Mouse (Mus musculus): ENCODE measurements around the gene Trap1. TPM values are rescaled to one million over a fixed set of nuclear protein-coding genes. Genes with fewer than 3 reads are reported as not detected.

Gene Trap1
- 46.9 and 50.5 TPM in 2 replicates for polyA plus RNA-seq (2015; fragmentation: Nextera tagmentation; extraction: Ambion mirVana)

DNA sequence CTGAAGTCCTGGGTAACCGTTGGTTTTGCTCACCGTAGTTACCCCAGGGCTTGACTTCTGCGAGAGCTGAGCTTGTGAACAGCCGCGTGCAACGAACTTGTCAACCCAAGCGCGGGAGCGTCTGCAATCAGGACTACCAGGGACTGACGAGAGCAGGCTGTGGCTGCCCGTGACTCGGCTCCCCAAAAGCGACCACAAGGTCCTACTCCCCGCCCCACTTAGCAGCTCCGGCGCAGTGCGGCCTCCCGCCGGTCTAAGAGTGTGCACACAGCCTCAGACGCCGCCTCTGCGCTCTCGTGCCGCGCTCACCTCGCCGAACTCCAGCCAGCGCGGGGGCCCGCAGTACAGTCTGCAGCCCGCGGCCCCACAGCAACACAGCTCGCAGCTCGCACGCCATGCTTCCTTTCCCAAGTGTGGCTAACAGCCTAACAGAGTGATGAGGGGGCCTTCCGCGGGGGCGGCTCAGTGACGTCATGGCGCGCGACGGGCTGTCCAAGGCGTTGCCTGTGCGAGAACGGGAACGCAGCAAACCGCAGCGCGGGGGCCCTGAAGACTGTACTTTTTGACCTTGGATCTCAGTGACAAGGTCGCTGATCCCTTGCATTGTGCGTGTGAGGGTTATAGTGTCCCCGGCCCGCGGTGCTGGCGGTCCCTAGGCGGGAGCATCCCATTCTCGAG is at the start of gene Trap1:
Trap1 (minus strand) TSS at position 444 of the 678 bp plus-strand sequence.

GRCm38 (mm10) chr16:4036807-4037206 is 40.8 kb downstream of the Trap1 start, which contains the start of gene Dnase1:
TSS of gene Dnase1 (plus strand) at chr16:4036942.

DNA sequence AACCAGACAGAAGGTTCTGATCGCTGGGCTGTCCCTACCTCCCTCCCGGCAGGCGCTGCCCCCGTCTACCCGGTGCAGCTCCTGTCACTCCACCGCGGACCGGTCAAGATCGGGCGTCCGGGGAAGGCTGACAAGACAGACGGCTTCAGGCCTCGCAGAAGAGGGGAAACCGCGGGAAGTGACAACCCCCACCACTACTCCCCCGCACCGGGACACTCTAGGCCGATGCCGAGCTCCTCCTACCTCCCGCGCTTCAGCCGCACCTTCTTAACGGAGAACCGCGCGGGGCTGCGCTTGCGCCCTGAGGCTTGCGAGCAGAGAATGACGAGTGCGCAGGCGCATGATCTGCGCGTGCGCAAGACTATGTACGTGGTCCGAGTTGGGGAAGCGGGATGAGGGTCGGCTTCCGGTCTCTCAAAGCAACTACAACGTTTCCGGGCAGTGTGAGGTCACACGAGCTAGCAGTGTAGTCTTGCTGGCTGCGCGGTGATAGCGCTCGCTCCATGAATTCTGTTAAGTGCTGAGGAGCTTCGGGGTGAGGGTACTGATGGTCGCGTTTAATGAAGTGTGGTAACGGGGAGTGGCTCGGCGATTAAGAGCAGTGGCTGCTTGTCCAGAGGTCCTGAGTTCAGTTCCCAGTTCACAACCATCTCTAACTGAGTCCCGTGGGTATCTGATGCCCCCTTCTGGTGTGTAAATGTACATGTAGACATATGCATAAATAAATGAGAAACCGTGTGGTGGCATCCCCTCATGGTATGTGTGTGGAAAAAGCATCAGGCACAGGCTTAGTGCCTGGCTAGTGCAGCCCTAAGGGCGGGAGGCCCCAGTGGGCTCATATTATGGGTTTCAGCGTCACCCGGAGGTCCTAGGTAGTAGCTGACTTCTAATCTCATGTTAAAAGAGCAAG is 73.9 kb downstream of the Trap1 start, which contains the start of gene Slx4:
Slx4 (minus strand) TSS at position 282 of the 910 bp plus-strand sequence.

Small RNA genes lying within 50 kb of the gene (microRNA-seq; reads per million reads assigned to microRNA genes)
- gene Gm23413, result not detected

Other genes starting within 250 kb of the Trap1 start
- not detected in 2 replicates for gene Olfr15, start 246.9 kb downstream of the Trap1 start, polyA plus RNA-seq (2015; fragmentation: Nextera tagmentation; extraction: Ambion mirVana)
- 1.4 TPM in 2 replicates for gene Zfp174, start 230.6 kb downstream of the Trap1 start, polyA plus RNA-seq (2015; fragmentation: Nextera tagmentation; extraction: Ambion mirVana)
- gene Naa60, start 205.5 kb downstream of the Trap1 start, polyA plus RNA-seq (2015; fragmentation: Nextera tagmentation; extraction: Ambion mirVana), result 84.0 and 93.7 TPM in 2 replicates
- gene Zfp597, start 193.3 kb downstream of the Trap1 start, polyA plus RNA-seq (2015; fragmentation: Nextera tagmentation; extraction: Ambion mirVana), result 9.1 and 9.5 TPM in 2 replicates
- 3.0 and 6.1 TPM in 2 replicates for gene Gm20695, start 193.2 kb downstream of the Trap1 start, polyA plus RNA-seq (2015; fragmentation: Nextera tagmentation; extraction: Ambion mirVana)
- gene 1700037C18Rik, start 169.1 kb downstream of the Trap1 start, polyA plus RNA-seq (2015; fragmentation: Nextera tagmentation; extraction: Ambion mirVana), result 12.0 and 12.7 TPM in 2 replicates
- gene Cluap1, start 169.0 kb downstream of the Trap1 start, polyA plus RNA-seq (2015; fragmentation: Nextera tagmentation; extraction: Ambion mirVana), result 43.7 and 47.0 TPM in 2 replicates
- gene Nlrc3, start 101.2 kb downstream of the Trap1 start, polyA plus RNA-seq (2015; fragmentation: Nextera tagmentation; extraction: Ambion mirVana), result 0.50 and 0.52 TPM in 2 replicates
- 15.1 and 16.6 TPM in 2 replicates for gene Slx4, start 74.1 kb downstream of the Trap1 start, polyA plus RNA-seq (2015; fragmentation: Nextera tagmentation; extraction: Ambion mirVana)
- gene Dnase1, start 40.9 kb downstream of the Trap1 start, polyA plus RNA-seq (2015; fragmentation: Nextera tagmentation; extraction: Ambion mirVana), result 2.1 and 3.4 TPM in 2 replicates
- gene Crebbp, start 136.2 kb upstream of the Trap1 start, polyA plus RNA-seq (2015; fragmentation: Nextera tagmentation; extraction: Ambion mirVana), result 32.6 and 36.7 TPM in 2 replicates